Mouse (Mus musculus) liver, embryonic 14.5 days (tissue): Measurements from ENCODE around the gene Gm10840. TPM values are rescaled to one million over a fixed set of nuclear protein-coding genes. Genes with fewer than 3 reads are reported as not detected.

Experiments
- ATAC-seq: fragments of 200-750 bp; cut with Nextera tagmentation; 2 replicates; pipeline ENCODE4 v1.8.0; 2017; ENCODE audit warnings: moderate number of reproducible peaks, mild to moderate bottlenecking, moderate library complexity; ENCODE audit not compliant: insufficient read depth
- DNase-seq, 3 experiments: peaks; one replicate each; pipeline ENCODE4 v3.0.0-alpha.2; 2012 to 2013; ENCODE audit warnings: low read depth in 3 of 3, low spot score in 3 of 3
- H3K27ac ChIP-seq: fragments of 300-500 bp; sonication (generic); 2 replicates; pipeline ENCODE4 v1.5.1; 2014; ENCODE audit warnings: moderate library complexity, mild to moderate bottlenecking, control low read depth, inconsistent platforms
- H3K27me3 ChIP-seq: fragments of 300-500 bp; sonication (generic); 2 replicates; pipeline ENCODE4 v1.6.1; 2014; ENCODE audit warnings: mild to moderate bottlenecking, low read length, moderate library complexity; ENCODE audit not compliant: control insufficient read depth, insufficient read depth
- H3K36me3 ChIP-seq: fragments of 300-500 bp; sonication (generic); replicated peaks from 2 replicates; pipeline ENCODE4 v1.6.1; 2014; ENCODE audit warnings: low read depth; ENCODE audit not compliant: control insufficient read depth, insufficient read depth
- H3K4me1 ChIP-seq, 2 experiments: fragments of 200-500 bp in 1 of 2; fragments of 300-500 bp in 1 of 2; sonication (generic) in 1 of 2; replicated peaks; 2 replicates each; pipeline ENCODE4 v1.6.1; 2012 to 2014; ENCODE audit warnings: antibody characterized with exemption in 1 of 2, inconsistent platforms in 1 of 2, low read length in 1 of 2; ENCODE audit not compliant: control insufficient read depth in 2 of 2, insufficient read depth in 2 of 2
- H3K4me2 ChIP-seq: fragments of 300-500 bp; sonication (generic); 2 replicates; pipeline ENCODE4 v1.6.1; 2014; ENCODE audit warnings: low read depth, mild to moderate bottlenecking, control low read depth, moderate library complexity
- H3K4me3 ChIP-seq, 2 experiments: fragments of 200-500 bp in 1 of 2; fragments of 300-500 bp in 1 of 2; sonication (generic) in 1 of 2; 2 replicates each; pipeline ENCODE4 v1.5.1; 2012 to 2014; ENCODE audit warnings: low read depth in 2 of 2, low read length in 2 of 2, mild to moderate bottlenecking in 2 of 2, control low read depth in 1 of 2, inconsistent platforms in 1 of 2, moderate library complexity in 1 of 2; ENCODE audit not compliant: insufficient read depth in 1 of 2
- H3K9ac ChIP-seq: fragments of 300-500 bp; sonication (generic); replicated peaks from 2 replicates; pipeline ENCODE4 v1.6.1; 2014; ENCODE audit warnings: mild to moderate bottlenecking, control low read depth, moderate library complexity
- H3K9me3 ChIP-seq: fragments of 300-500 bp; sonication (generic); 2 replicates; pipeline ENCODE4 v1.6.1; 2016; ENCODE audit warnings: low read length, mixed read lengths; ENCODE audit not compliant: control insufficient read depth
- CTCF ChIP-seq: IDR thresholded peaks from 2 replicates; pipeline ENCODE4 v1.5.1; 2016; ENCODE audit warnings: antibody characterized with exemption, low read depth, control low read depth
- EP300 ChIP-seq: IDR thresholded peaks from 2 replicates; pipeline ENCODE4 v1.6.1; 2016; ENCODE audit warnings: antibody characterized with exemption, low read depth
- WGBS: fragments of 180-500 bp; shearing (Covaris S2); extraction: QIAGEN DNeasy Blood & Tissue Kit; methylation state at CpG from one replicate; pipeline ENCODE4 v1.1.7; 2014; ENCODE audit not compliant: insufficient replicate concordance; 5-methylcytosine and 5-hydroxymethylcytosine counted together
- polyA plus RNA-seq, 2 experiments: library from polyadenylated mRNA; depleted of rRNA in 1 of 2; stranded (reverse) in 1 of 2; unstranded in 1 of 2; fragments of >200 nt; fragmentation: Nextera tagmentation in 1 of 2; extraction: Ambion mirVana in 1 of 2; gene quantifications; 2 replicates each; pipeline versions ENCODE4 v1.2.1 to v1.2.3; 2012 to 2014

Gene Gm10840
- polyA plus RNA-seq, 2 experiments: not detected

- Histone ChIP-seq H3K4me1 (peaks cover 5 to 23% of the 10 kb centered on the region in 2 experiments), H3K9ac (no peak within 1 kb of the TSS), H3K4me2 (no peak within 1 kb of the TSS), H3K36me3 (peaks cover 49% of the 10 kb centered on the region), H3K4me3 (no peak within 1 kb of the TSS), H3K27me3 (no peaks in the 10 kb centered on the region), H3K27ac (no peak within 1 kb of the TSS), H3K9me3 (no peaks in the 10 kb centered on the region)
- no peak for TF ChIP-seq EP300
- no peak for TF ChIP-seq CTCF
- DNase-seq (no peak), ATAC-seq (no peak)
- 45% methylated on average over 5 of the region's 5 CpGs for WGBS
Measured at GRCm38 (mm10) chr11:106202123-106202465, 41.4 kb downstream of the Gm10840 start, which contains the start of gene Strada. TSS of gene Strada (minus strand) at chr11:106202168.

Other genes starting within 250 kb of the Gm10840 start
- gene Cyb561, start 207.5 kb upstream of the Gm10840 start, polyA plus RNA-seq (2012; rRNA removed): 0.69 and 0.85 TPM in 2 replicates
- gene Cyb561, start 207.5 kb upstream of the Gm10840 start, polyA plus RNA-seq (2014; fragmentation: Nextera tagmentation; extraction: Ambion mirVana): 1.1 and 2.1 TPM in 2 replicates
- 0.07 and 0.08 TPM in 2 replicates for gene Ace, start 192.9 kb upstream of the Gm10840 start, polyA plus RNA-seq (2012; rRNA removed)
- gene Ace, start 192.9 kb upstream of the Gm10840 start, polyA plus RNA-seq (2014; fragmentation: Nextera tagmentation; extraction: Ambion mirVana): not detected in 2 replicates
- not detected in 2 replicates for gene Ace3, start 166.2 kb upstream of the Gm10840 start, polyA plus RNA-seq (2012; rRNA removed)
- gene Ace3, start 166.2 kb upstream of the Gm10840 start, polyA plus RNA-seq (2014; fragmentation: Nextera tagmentation; extraction: Ambion mirVana): not detected in 2 replicates
- 0.01 TPM in 2 replicates for gene Kcnh6, start 152.7 kb upstream of the Gm10840 start, polyA plus RNA-seq (2012; rRNA removed)
- gene Kcnh6, start 152.7 kb upstream of the Gm10840 start, polyA plus RNA-seq (2014; fragmentation: Nextera tagmentation; extraction: Ambion mirVana): not detected in 2 replicates
- 15.4 and 15.5 TPM in 2 replicates for gene Dcaf7, start 124.0 kb upstream of the Gm10840 start, polyA plus RNA-seq (2012; rRNA removed)
- 21.6 and 25.9 TPM in 2 replicates for gene Dcaf7, start 124.0 kb upstream of the Gm10840 start, polyA plus RNA-seq (2014; fragmentation: Nextera tagmentation; extraction: Ambion mirVana)
- 7.3 and 10.0 TPM in 2 replicates for gene Taco1, start 94.8 kb upstream of the Gm10840 start, polyA plus RNA-seq (2012; rRNA removed)
- gene Taco1, start 94.8 kb upstream of the Gm10840 start, polyA plus RNA-seq (2014; fragmentation: Nextera tagmentation; extraction: Ambion mirVana): 4.8 and 5.2 TPM in 2 replicates
- 5.2 and 5.5 TPM in 2 replicates for gene Map3k3, start 76.2 kb upstream of the Gm10840 start, polyA plus RNA-seq (2012; rRNA removed)
- gene Map3k3, start 76.2 kb upstream of the Gm10840 start, polyA plus RNA-seq (2014; fragmentation: Nextera tagmentation; extraction: Ambion mirVana): 3.8 and 5.4 TPM in 2 replicates
- gene Limd2, start within 50 bp of the Gm10840 start, polyA plus RNA-seq (2012; rRNA removed): 17.3 and 26.7 TPM in 2 replicates
- gene Limd2, start within 50 bp of the Gm10840 start, polyA plus RNA-seq (2014; fragmentation: Nextera tagmentation; extraction: Ambion mirVana): 57.8 and 59.4 TPM in 2 replicates
- 9.1 and 9.4 TPM in 2 replicates for gene Strada, start 41.3 kb downstream of the Gm10840 start, polyA plus RNA-seq (2012; rRNA removed)
- 6.9 and 8.8 TPM in 2 replicates for gene Strada, start 41.3 kb downstream of the Gm10840 start, polyA plus RNA-seq (2014; fragmentation: Nextera tagmentation; extraction: Ambion mirVana)
- 11.6 and 19.0 TPM in 2 replicates for gene Ccdc47, start 55.5 kb downstream of the Gm10840 start, polyA plus RNA-seq (2012; rRNA removed)
- 27.5 and 29.2 TPM in 2 replicates for gene Ccdc47, start 55.5 kb downstream of the Gm10840 start, polyA plus RNA-seq (2014; fragmentation: Nextera tagmentation; extraction: Ambion mirVana)
- 7.8 and 13.5 TPM in 2 replicates for gene Ddx42, start 56.1 kb downstream of the Gm10840 start, polyA plus RNA-seq (2012; rRNA removed)
- 20.7 and 22.8 TPM in 2 replicates for gene Ddx42, start 56.1 kb downstream of the Gm10840 start, polyA plus RNA-seq (2014; fragmentation: Nextera tagmentation; extraction: Ambion mirVana)
- gene Ftsj3, start 95.2 kb downstream of the Gm10840 start, polyA plus RNA-seq (2012; rRNA removed): 15.5 and 25.7 TPM in 2 replicates
- gene Ftsj3, start 95.2 kb downstream of the Gm10840 start, polyA plus RNA-seq (2014; fragmentation: Nextera tagmentation; extraction: Ambion mirVana): 36.8 and 40.1 TPM in 2 replicates
- 59.6 and 107 TPM in 2 replicates for gene Psmc5, start 95.3 kb downstream of the Gm10840 start, polyA plus RNA-seq (2012; rRNA removed)
- 123 and 132 TPM in 2 replicates for gene Psmc5, start 95.3 kb downstream of the Gm10840 start, polyA plus RNA-seq (2014; fragmentation: Nextera tagmentation; extraction: Ambion mirVana)
- gene Smarcd2, start 112.1 kb downstream of the Gm10840 start, polyA plus RNA-seq (2012; rRNA removed): 38.8 and 39.1 TPM in 2 replicates
- 23.9 and 29.0 TPM in 2 replicates for gene Smarcd2, start 112.1 kb downstream of the Gm10840 start, polyA plus RNA-seq (2014; fragmentation: Nextera tagmentation; extraction: Ambion mirVana)
- 0.17 and 0.20 TPM in 2 replicates for gene Tcam1, start 115.8 kb downstream of the Gm10840 start, polyA plus RNA-seq (2012; rRNA removed)
- gene Tcam1, start 115.8 kb downstream of the Gm10840 start, polyA plus RNA-seq (2014; fragmentation: Nextera tagmentation; extraction: Ambion mirVana): 0.09 and 0.18 TPM in 2 replicates
- not detected in 2 replicates for gene Gh, start 141.0 kb downstream of the Gm10840 start, polyA plus RNA-seq (2012; rRNA removed)
- gene Gh, start 141.0 kb downstream of the Gm10840 start, polyA plus RNA-seq (2014; fragmentation: Nextera tagmentation; extraction: Ambion mirVana): not detected in 2 replicates
- 3.1 and 3.7 TPM in 2 replicates for gene Cd79b, start 153.9 kb downstream of the Gm10840 start, polyA plus RNA-seq (2012; rRNA removed)
- 4.5 and 4.9 TPM in 2 replicates for gene Cd79b, start 153.9 kb downstream of the Gm10840 start, polyA plus RNA-seq (2014; fragmentation: Nextera tagmentation; extraction: Ambion mirVana)
- 0.01 and 0.02 TPM in 2 replicates for gene Scn4a, start 192.4 kb downstream of the Gm10840 start, polyA plus RNA-seq (2012; rRNA removed)
- not detected in 2 replicates for gene Scn4a, start 192.4 kb downstream of the Gm10840 start, polyA plus RNA-seq (2014; fragmentation: Nextera tagmentation; extraction: Ambion mirVana)
- gene Prr29, start 204.6 kb downstream of the Gm10840 start, polyA plus RNA-seq (2012; rRNA removed): not detected in 2 replicates
- gene Prr29, start 204.6 kb downstream of the Gm10840 start, polyA plus RNA-seq (2014; fragmentation: Nextera tagmentation; extraction: Ambion mirVana): not detected in 2 replicates
- gene Icam2, start 227.2 kb downstream of the Gm10840 start, polyA plus RNA-seq (2012; rRNA removed): 9.4 and 13.0 TPM in 2 replicates
- gene Icam2, start 227.2 kb downstream of the Gm10840 start, polyA plus RNA-seq (2014; fragmentation: Nextera tagmentation; extraction: Ambion mirVana): 12.1 and 16.3 TPM in 2 replicates